Mouse (Mus musculus) layer of hippocampus, adult 18-20 months (tissue): ENCODE data around the gene Gm42906. TPM values are rescaled to one million over a fixed set of nuclear protein-coding genes. Genes with fewer than 3 reads are reported as not detected.

ENCODE experiments used
- DNase-seq, 2 experiments: peaks; one replicate each; pipeline ENCODE4 v3.0.0; 2022; ENCODE audit warnings: low spot score in 2 of 2
- total RNA-seq, 2 experiments: library from RNA; stranded (reverse); gene quantifications; 2 replicates each; pipeline ENCODE4 v1.2.3; 2021

Gene Gm42906
- total RNA-seq, 2 experiments from 2014 or later: not detected

GRCm38 (mm10) chr5:151034715-151035512 is 393.0 kb downstream of the Gm42906 start:
- DNase-seq: no peak

GRCm38 (mm10) chr5:151028906-151029305 is 399.1 kb downstream of the Gm42906 start:
- DNase-seq: no peak

- peak; percentile 32 to 79 for DNase-seq
These were observed 400.8 kb downstream of the Gm42906 start for GRCm38 (mm10) chr5:151027171-151027570.

GRCm38 (mm10) chr5:151026069-151026468 is 401.9 kb downstream of the Gm42906 start:
- DNase-seq: no peak

GRCm38 (mm10) chr5:151024483-151024882 is 403.5 kb downstream of the Gm42906 start:
- no peak for DNase-seq

- peak in 1 of 2 experiments; percentile 44 for DNase-seq
These were observed 404.5 kb downstream of the Gm42906 start for GRCm38 (mm10) chr5:151023461-151023860.

- no peak for DNase-seq
These were observed 405.0 kb downstream of the Gm42906 start for GRCm38 (mm10) chr5:151022939-151023338.

GRCm38 (mm10) chr5:151022026-151022425 is 405.9 kb downstream of the Gm42906 start:
- no peak for DNase-seq

GRCm38 (mm10) chr5:151020831-151021230 is 407.1 kb downstream of the Gm42906 start:
- DNase-seq: no peak

- no peak for DNase-seq
These were observed 407.7 kb downstream of the Gm42906 start for GRCm38 (mm10) chr5:151020031-151020820.

- DNase-seq: no peak
These were observed 409.0 kb downstream of the Gm42906 start for GRCm38 (mm10) chr5:151018959-151019358.

- no peak for DNase-seq
These were observed 409.5 kb downstream of the Gm42906 start for GRCm38 (mm10) chr5:151018450-151018849.

Other genes with a start within 250 kb of the Gm42906 start
- 10 to 100 TPM; 20.8 to 26.2 TPM for gene Stard13, start 194.3 kb downstream of the Gm42906 start, total RNA-seq
- gene Vmn2r18, start 177.9 kb upstream of the Gm42906 start, total RNA-seq: not detected
- gene Rfc3, start 223.1 kb upstream of the Gm42906 start, total RNA-seq: 10 to 100 TPM in 1 of 2 experiments, 1 to 10 TPM in 1; 7.1 to 10.2 TPM